Mouse (Mus musculus) myocyte (in vitro differentiated cells): ENCODE data around the gene Ubxn11. TPM values are rescaled to one million over a fixed set of nuclear protein-coding genes. Genes with fewer than 3 reads are reported as not detected.
"Not testable (repeated sequence)": the region's sequence is repeated elsewhere in the genome, so short reads cannot be mapped to it uniquely, and the experiment has no call there.

Source experiments
- H3K27me3 ChIP-seq: one replicate; pipeline ENCODE4 v1.6.1; 2011; ENCODE audit not compliant: control insufficient read depth, insufficient read depth, insufficient read length
- H3K36me3 ChIP-seq: one replicate; pipeline ENCODE4 v1.6.1; 2011; ENCODE audit not compliant: control insufficient read depth, insufficient read depth
- H3K4me2 ChIP-seq: one replicate; pipeline ENCODE4 v1.6.1; 2011; ENCODE audit warnings: low read depth, control low read depth
- H3K4me3 ChIP-seq: one replicate; pipeline ENCODE4 v1.5.1; 2011; ENCODE audit warnings: mild to moderate bottlenecking, control low read depth, moderate library complexity
- H3K79me2 ChIP-seq: one replicate; pipeline ENCODE4 v1.6.1; 2011; ENCODE audit not compliant: control insufficient read depth, insufficient read depth
- H3ac ChIP-seq: one replicate; pipeline ENCODE4 v1.6.1; 2011; ENCODE audit not compliant: control insufficient read depth, insufficient read length
- CEBPB ChIP-seq: IDR thresholded peaks from 2 replicates; pipeline ENCODE4 v1.6.1; 2011; ENCODE audit warnings: mild to moderate bottlenecking, moderate library complexity; ENCODE audit not compliant: poor library complexity, insufficient read depth, severe bottlenecking
- E2F4 ChIP-seq: IDR thresholded peaks from one replicate; pipeline ENCODE4 v1.6.1; 2011; ENCODE audit warnings: mild to moderate bottlenecking, control low read depth, moderate library complexity; ENCODE audit not compliant: insufficient read depth
- MAX ChIP-seq: IDR thresholded peaks from one replicate; pipeline ENCODE4 v1.6.1; 2011; ENCODE audit warnings: low read depth, mild to moderate bottlenecking, control low read depth
- MYOD1 ChIP-seq, 3 experiments: IDR thresholded peaks; one replicate each; pipeline ENCODE4 v1.6.1; 2011; ENCODE audit warnings: control low read depth in 2 of 3, low read depth in 2 of 3, mild to moderate bottlenecking in 2 of 3, moderate library complexity in 1 of 3; ENCODE audit not compliant: insufficient read length in 2 of 3, control insufficient read depth in 1 of 3
- MYOG ChIP-seq, 3 experiments: IDR thresholded peaks; one replicate each; pipeline ENCODE4 v1.6.1; 2011; ENCODE audit warnings: control low read depth in 2 of 3, low read depth in 2 of 3, mild to moderate bottlenecking in 2 of 3; ENCODE audit not compliant: insufficient read length in 2 of 3, control insufficient read depth in 1 of 3, insufficient read depth in 1 of 3
- POLR2A ChIP-seq: IDR thresholded peaks from one replicate; pipeline ENCODE4 v1.6.1; 2011; ENCODE audit warnings: low read depth, mild to moderate bottlenecking, control low read depth, moderate library complexity; ENCODE audit not compliant: insufficient read length
- POLR2AphosphoS2 ChIP-seq: IDR thresholded peaks from one replicate; pipeline ENCODE4 v1.6.1; 2011; ENCODE audit warnings: low read depth, control low read depth; ENCODE audit not compliant: insufficient read length
- REST ChIP-seq: IDR thresholded peaks from one replicate; pipeline ENCODE4 v1.6.1; 2011; ENCODE audit warnings: mild to moderate bottlenecking, control low read depth, moderate library complexity; ENCODE audit not compliant: insufficient read depth, insufficient read length
- SRF ChIP-seq: IDR thresholded peaks from one replicate; pipeline ENCODE4 v1.6.1; 2011; ENCODE audit warnings: low read depth; ENCODE audit not compliant: control insufficient read depth, insufficient read length
- TCF12 ChIP-seq: IDR thresholded peaks from one replicate; pipeline ENCODE4 v1.6.1; 2011; ENCODE audit warnings: mild to moderate bottlenecking, control low read depth; ENCODE audit not compliant: poor library complexity, insufficient read depth, severe bottlenecking
- TCF3 ChIP-seq: IDR thresholded peaks from one replicate; pipeline ENCODE4 v1.6.1; 2011; ENCODE audit warnings: low read depth, control low read depth; ENCODE audit not compliant: insufficient read length
- USF1 ChIP-seq: IDR thresholded peaks from one replicate; pipeline ENCODE4 v1.6.1; 2011; ENCODE audit warnings: low read depth, mild to moderate bottlenecking, control low read depth, moderate library complexity
- polyA plus RNA-seq: library from polyadenylated mRNA; unstranded; fragments of >200 nt; fragmentation: generic; extraction: Trizol; gene quantifications from one replicate; pipeline ENCODE4 v1.2.1, GENCODE M21; 2012; ENCODE audit warnings: missing spikeins

The Ubxn11 gene
- polyA plus RNA-seq, 1 experiment, result 1.5 TPM

- Histone ChIP-seq H3K4me3 (no peak overlapping the region), H3ac (no peak overlapping the region), H3K79me2 (no peaks in the 10 kb centered on the region), H3K36me3 (no peaks in the 10 kb centered on the region), H3K4me2 (no peak overlapping the region), H3K27me3 (no peaks in the 10 kb centered on the region)
- TF ChIP-seq USF1 (no peak), MYOD1 (IDR thresholded peaks at IDR 0.05; ENCODE audit: control insufficient read depth in 1 of 3, insufficient read length in 2 of 3, low read depth in 2 of 3) (no peak), MYOG (IDR thresholded peaks at IDR 0.05; ENCODE audit: control insufficient read depth in 1 of 3, insufficient read depth in 1 of 3, insufficient read length in 2 of 3, low read depth in 2 of 3) (no peak), POLR2A (no peak), CEBPB (no peak), MAX (no peak), REST (no peak), TCF3 (no peak)
These were observed 53.2 kb downstream of the Ubxn11 start for GRCm38 (mm10) chr4:134155531-134155930.

- no peak overlapping the region for H3ac ChIP-seq
- TF ChIP-seq POLR2A (no peak), CEBPB (no peak), REST (no peak), MYOG (IDR thresholded peaks at IDR 0.05; ENCODE audit: control insufficient read depth in 1 of 3, insufficient read depth in 1 of 3, insufficient read length in 2 of 3, low read depth in 2 of 3) (no peak), E2F4 (no peak), MYOD1 (IDR thresholded peaks at IDR 0.05; ENCODE audit: control insufficient read depth in 1 of 3, insufficient read length in 2 of 3, low read depth in 2 of 3) (no peak), TCF12 (no peak), TCF3 (no peak), MAX (no peak), USF1 (no peak), POLR2AphosphoS2 (no peak), SRF (no peak)
- no peaks in the 10 kb centered on the region for H3K27me3 ChIP-seq
- H3K4me3 ChIP-seq, result no peak overlapping the region
- H3K4me2 ChIP-seq, result peak overlapping the region; percentile 52
- H3K36me3 ChIP-seq, result no peaks in the 10 kb centered on the region
- H3K79me2 ChIP-seq, result no peaks in the 10 kb centered on the region
These were observed 53.6 kb downstream of the Ubxn11 start for GRCm38 (mm10) chr4:134155961-134156465.

GRCm38 (mm10) chr4:134156744-134157143 is 54.4 kb downstream of the Ubxn11 start:
- no peaks in the 10 kb centered on the region for H3K36me3 ChIP-seq
- no peak overlapping the region for H3ac ChIP-seq
- no peaks in the 10 kb centered on the region for H3K79me2 ChIP-seq
- TF ChIP-seq E2F4 (no peak), SRF (no peak), MYOD1 (IDR thresholded peaks at IDR 0.05; ENCODE audit: control insufficient read depth in 1 of 3, insufficient read length in 2 of 3, low read depth in 2 of 3) (no peak), POLR2A (peak; percentile 66), MAX (no peak), REST (no peak), TCF12 (no peak), POLR2AphosphoS2 (peak; percentile 61), CEBPB (no peak), USF1 (no peak), MYOG (IDR thresholded peaks at IDR 0.05; ENCODE audit: control insufficient read depth in 1 of 3, insufficient read depth in 1 of 3, insufficient read length in 2 of 3, low read depth in 2 of 3) (peak in 1 of 3 experiments; percentile 38), TCF3 (no peak)
- peak overlapping the region; percentile 52 for H3K4me2 ChIP-seq
- no peaks in the 10 kb centered on the region for H3K27me3 ChIP-seq
- no peak overlapping the region for H3K4me3 ChIP-seq

- Histone ChIP-seq H3K36me3 (no peaks in the 10 kb centered on the region), H3K4me3 (no peak overlapping the region)
- TF ChIP-seq USF1, result no peak
These were observed 55.2 kb downstream of the Ubxn11 start for GRCm38 (mm10) chr4:134157558-134157957.

GRCm38 (mm10) chr4:134158774-134159173 is 56.4 kb downstream of the Ubxn11 start:
- no peak overlapping the region for H3K4me2 ChIP-seq
- H3K79me2 ChIP-seq, result no peaks in the 10 kb centered on the region
- no peak overlapping the region for H3K4me3 ChIP-seq
- H3ac ChIP-seq, result no peak overlapping the region
- no peaks in the 10 kb centered on the region for H3K36me3 ChIP-seq
- no peaks in the 10 kb centered on the region for H3K27me3 ChIP-seq
- TF ChIP-seq POLR2AphosphoS2 (no peak), MYOG (IDR thresholded peaks at IDR 0.05; ENCODE audit: control insufficient read depth in 1 of 3, insufficient read depth in 1 of 3, insufficient read length in 2 of 3, low read depth in 2 of 3) (no peak), CEBPB (no peak), SRF (no peak), E2F4 (no peak), MAX (no peak), USF1 (no peak), MYOD1 (IDR thresholded peaks at IDR 0.05; ENCODE audit: control insufficient read depth in 1 of 3, insufficient read length in 2 of 3, low read depth in 2 of 3) (no peak), REST (no peak), TCF12 (no peak), POLR2A (no peak), TCF3 (no peak)

More at GRCm38 (mm10) chr4:134157558-134157957, 55.2 kb downstream of the Ubxn11 start:
- no peaks in the 10 kb centered on the region for H3K27me3 ChIP-seq
- H3ac ChIP-seq, result no peak overlapping the region
- no peaks in the 10 kb centered on the region for H3K79me2 ChIP-seq
- H3K4me2 ChIP-seq, result no peak overlapping the region

GRCm38 (mm10) chr4:134160071-134160470 is 57.7 kb downstream of the Ubxn11 start:
- not testable (repeated sequence) for H3K4me2 ChIP-seq, H3K4me3 ChIP-seq

More at GRCm38 (mm10) chr4:134160071-134160470, 57.7 kb downstream of the Ubxn11 start:
- H3K36me3 ChIP-seq, H3ac ChIP-seq, H3K27me3 ChIP-seq, H3K79me2 ChIP-seq: not testable (repeated sequence)
